In the genomic region with DNA sequence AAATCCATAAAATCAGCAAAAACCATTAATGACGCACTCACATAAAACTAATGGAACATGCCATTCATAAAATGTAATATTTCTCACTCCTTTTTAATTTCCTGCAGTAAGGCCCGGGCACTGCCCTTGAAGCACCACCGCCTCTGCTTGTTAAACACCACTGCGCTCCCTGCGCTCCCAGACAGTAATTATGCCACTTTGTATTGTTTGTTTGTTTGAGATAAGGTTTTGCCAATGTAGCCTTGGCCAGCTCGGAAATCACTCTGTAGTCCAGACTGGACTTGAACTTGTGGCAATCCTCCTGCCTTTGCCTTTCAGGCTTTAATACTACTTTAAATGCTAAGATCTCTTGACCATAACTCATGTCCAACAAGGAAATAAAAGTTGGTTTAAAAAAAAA, we compare ENCODE assay signal across 26 mouse cellular contexts. TPM values are rescaled to one million over a fixed set of nuclear protein-coding genes. Genes with fewer than 3 reads are reported as not detected.
"Had no signal": no experiment of that assay in that cellular context is flagged by ENCODE, and none has a peak within 500 bp of the region (broad histone marks: within the 10 kb centered on the region; RNA-seq: fewer than 3 reads in every experiment).

No protein-coding gene starts in this region.

- H3K27me3 ChIP-seq: heart, embryonic 13.5 days; heart, embryonic 15.5 days; hindbrain, embryonic 13.5 days; hindbrain, embryonic 15.5 days; kidney, embryonic 15.5 days; limb, embryonic 12.5 days had no signal

- H3K9ac ChIP-seq: forebrain, postnatal 0 days; heart, embryonic 13.5 days; heart, embryonic 15.5 days; hindbrain, embryonic 13.5 days; hindbrain, embryonic 15.5 days; kidney, embryonic 15.5 days; limb, embryonic 12.5 days; liver, embryonic 14.5 days had no signal

- ATAC-seq: forebrain, postnatal 0 days; hindbrain, postnatal 0 days had no signal

- H3K4me2 ChIP-seq: heart, embryonic 11.5 days; heart, embryonic 13.5 days; heart, embryonic 15.5 days; hindbrain, embryonic 13.5 days; hindbrain, embryonic 15.5 days; kidney, embryonic 15.5 days; limb, embryonic 12.5 days; liver, embryonic 11.5 days had no signal

- H3K36me3 ChIP-seq: hindbrain, embryonic 13.5 days; hindbrain, embryonic 15.5 days had no signal

- DNase-seq: forebrain, postnatal 0 days; gastrocnemius, postnatal 14 days; gastrocnemius, postnatal 36 days; heart, adult 11 months; heart, postnatal 14 days; heart, postnatal 36 days; kidney, adult 18-20 months; kidney, adult 9 months; kidney, postnatal 14 days; kidney, postnatal 36 days; layer of hippocampus, adult 9-11 months; layer of hippocampus, postnatal 36 days; left cerebral cortex, postnatal 4 days had no signal

- H3K9me3 ChIP-seq: heart, embryonic 13.5 days; heart, embryonic 15.5 days; hindbrain, embryonic 13.5 days; hindbrain, embryonic 15.5 days; kidney, embryonic 15.5 days had no signal

- H3K27ac ChIP-seq: heart, embryonic 13.5 days; heart, embryonic 15.5 days; hindbrain, embryonic 13.5 days; hindbrain, embryonic 15.5 days; hindbrain, postnatal 0 days; kidney, embryonic 15.5 days; kidney, postnatal 0 days; limb, embryonic 12.5 days; liver, embryonic 14.5 days had no signal

- H3K4me3 ChIP-seq: heart, embryonic 13.5 days; heart, embryonic 15.5 days; hindbrain, embryonic 13.5 days; hindbrain, embryonic 15.5 days; kidney, embryonic 15.5 days; limb, embryonic 12.5 days had no signal

RNA-seq across cellular contexts. Expression of a gene that starts 49.6 kb away (rescaled TPM):
- polyA plus RNA-seq: heart, embryonic 11.5 days; heart, embryonic 13.5 days; heart, embryonic 15.5 days; heart, postnatal 0 days; hindbrain, embryonic 11.5 days; kidney, embryonic 15.5 days; liver, embryonic 11.5 days; liver, embryonic 14.5 days had no signal
